Mouse (Mus musculus) liver, embryonic 14.5 days (tissue): Measurements from ENCODE around the gene Acsm4.

Source experiments
- CTCF ChIP-seq: IDR thresholded peaks from 2 replicates; pipeline ENCODE4 v1.5.1; 2016; ENCODE audit warnings: antibody characterized with exemption, low read depth, control low read depth
- EP300 ChIP-seq: IDR thresholded peaks from 2 replicates; pipeline ENCODE4 v1.6.1; 2016; ENCODE audit warnings: antibody characterized with exemption, low read depth

- no peak for TF ChIP-seq CTCF
- TF ChIP-seq EP300, result no peak
Measured at GRCm38 (mm10) chr7:119667893-119668292, 21.9 kb upstream of the Acsm4 start.
